Mouse (Mus musculus): ENCODE results near the gene Mta1. TPM values are rescaled to one million over a fixed set of nuclear protein-coding genes. Genes with fewer than 3 reads are reported as not detected.
A peak's percentile ranks its signal among the peaks of the same experiment; 100 is the strongest.

Gene Mta1
- polyA plus RNA-seq, 1 experiment from 2014 or later, result 17.2 TPM

DNA sequence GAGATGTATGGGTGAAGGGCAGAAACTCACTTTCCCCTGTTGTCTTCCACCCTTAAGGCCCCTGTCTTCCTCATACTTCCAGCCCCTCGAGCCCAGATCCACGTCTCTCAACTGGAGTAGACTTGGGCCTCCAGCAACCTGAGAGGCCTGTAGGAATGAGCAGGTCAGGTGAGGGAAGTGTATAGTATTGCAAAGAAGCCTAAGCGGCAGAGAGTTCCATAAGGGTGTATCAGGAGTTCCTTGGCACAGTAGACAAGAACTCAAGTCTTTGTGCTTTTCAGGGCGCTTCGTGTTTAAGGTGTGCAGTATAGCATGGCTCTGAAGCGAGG is 56.6 kb downstream of the Mta1 start:
- Histone ChIP-seq H3K9me3 (no peaks in the 10 kb centered on the region), H3K4me2 (peak overlapping the region; percentile 86), H3K9ac (peak overlapping the region; percentile 36; the same call in 1 of the 2 replicates), H3K36me3 (replicated peaks) (no peaks in the 10 kb centered on the region), H3K4me1 (peaks cover 26% of the 10 kb centered on the region), H3K4me3 (peak overlapping the region; percentile 61), H3K27me3 (replicated peaks) (peaks cover 26% of the 10 kb centered on the region; the same call in 1 of the 2 replicates), H3K27ac (peak overlapping the region; percentile 74; the same call in 1 of the 2 replicates)
- ATAC-seq (replicated peaks), result no peak
- 81% methylated on average over 6 of the region's 6 CpGs for WGBS

- H3K4me3 ChIP-seq, result peak overlapping the region; percentile 61
- H3K27me3 ChIP-seq (replicated peaks), result peaks cover 26% of the 10 kb centered on the region; the same call in 1 of the 2 replicates
- peaks cover 26% of the 10 kb centered on the region for H3K4me1 ChIP-seq
- WGBS, result 3% methylated on average over 32 of the region's 32 CpGs
- H3K27ac ChIP-seq, result peak overlapping the region; percentile 74
- ATAC-seq (replicated peaks), result peak; percentile 15
- H3K9me3 ChIP-seq, result no peaks in the 10 kb centered on the region
- peak overlapping the region; percentile 86 for H3K4me2 ChIP-seq
- H3K36me3 ChIP-seq (replicated peaks), result no peaks in the 10 kb centered on the region
- H3K9ac ChIP-seq, result peak overlapping the region; percentile 36
Measured at GRCm38 (mm10) chr12:113155076-113155771, 57.1 kb downstream of the Mta1 start.

- Histone ChIP-seq H3K36me3 (replicated peaks) (no peaks in the 10 kb centered on the region), H3K27ac (peak within 1 kb of the TSS; percentile 74), H3K4me3 (peak within 1 kb of the TSS; percentile 61), H3K4me1 (peaks cover 26% of the 10 kb centered on the region), H3K9me3 (no peaks in the 10 kb centered on the region), H3K9ac (peak within 1 kb of the TSS; percentile 36), H3K4me2 (peak within 1 kb of the TSS; percentile 86), H3K27me3 (replicated peaks) (peaks cover 19% of the 10 kb centered on the region; the same call in 1 of the 2 replicates)
- peak; percentile 96 for ATAC-seq (replicated peaks)
- WGBS, result under 1% methylated on average over 45 of the region's 46 CpGs
Measured at GRCm38 (mm10) chr12:113155887-113156539, 57.9 kb downstream of the Mta1 start, which contains the start of gene Tedc1. Gene Tedc1, plus strand, starts transcription at chr12:113156421.

- 0% methylated on average over 23 of the region's 23 CpGs for WGBS
- no peak for ATAC-seq (replicated peaks)
Measured at GRCm38 (mm10) chr12:113156540-113156929, 58.5 kb downstream of the Mta1 start.

GRCm38 (mm10) chr12:113157002-113157401 is 58.9 kb downstream of the Mta1 start:
- Histone ChIP-seq H3K27me3 (replicated peaks) (0 out of 2 replicates have a peak, but pooled peaks cover 11% of the 10 kb centered on the region), H3K36me3 (replicated peaks) (no peaks in the 10 kb centered on the region), H3K27ac (no peak overlapping the region), H3K9ac (peak overlapping the region; percentile 33; the same call in 1 of the 2 replicates), H3K4me2 (peak overlapping the region; percentile 86), H3K9me3 (no peaks in the 10 kb centered on the region), H3K4me3 (peak overlapping the region; percentile 61), H3K4me1 (peaks cover 20% of the 10 kb centered on the region)
- no peak for ATAC-seq (replicated peaks)
- 25% methylated on average over 8 of the region's 8 CpGs for WGBS

More at GRCm38 (mm10) chr12:113156540-113156929, 58.5 kb downstream of the Mta1 start:
- Histone ChIP-seq H3K4me2 (peak overlapping the region; percentile 86), H3K4me3 (peak overlapping the region; percentile 61), H3K9me3 (no peaks in the 10 kb centered on the region), H3K27ac (no peak overlapping the region), H3K27me3 (replicated peaks) (0 out of 2 replicates have a peak, but pooled peaks cover 13% of the 10 kb centered on the region), H3K36me3 (replicated peaks) (no peaks in the 10 kb centered on the region), H3K9ac (peak overlapping the region; percentile 33; the same call in 1 of the 2 replicates), H3K4me1 (peaks cover 25% of the 10 kb centered on the region)

DNA sequence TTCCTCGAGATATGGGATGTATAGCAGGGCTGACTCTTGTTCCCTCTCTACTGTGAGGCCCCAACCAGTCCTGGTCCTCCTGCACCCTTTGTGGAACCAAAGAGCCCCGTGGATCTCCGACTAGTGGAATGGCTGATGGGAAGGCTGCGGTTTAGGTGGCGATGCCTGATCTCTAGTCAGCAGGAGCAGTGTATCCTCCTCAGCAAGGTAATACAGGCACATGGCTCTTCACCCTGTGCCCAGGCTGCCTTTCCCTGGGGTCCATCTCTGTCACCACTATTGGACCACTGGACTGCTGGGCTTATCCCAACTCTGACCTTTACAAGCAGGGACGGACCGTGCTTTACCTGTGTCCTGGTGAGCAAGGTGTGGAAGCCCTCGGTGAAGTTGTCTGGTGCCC is 59.4 kb downstream of the Mta1 start:
- H3K4me2 ChIP-seq, result peak overlapping the region; percentile 86; the same call in 1 of the 2 replicates
- H3K4me1 ChIP-seq, result peaks cover 19% of the 10 kb centered on the region
- H3K9ac ChIP-seq, result no peak overlapping the region
- H3K27ac ChIP-seq, result no peak overlapping the region
- H3K9me3 ChIP-seq, result no peaks in the 10 kb centered on the region
- no peak overlapping the region for H3K4me3 ChIP-seq
- no peaks in the 10 kb centered on the region for H3K36me3 ChIP-seq (replicated peaks)
- ATAC-seq (replicated peaks), result no peak
- H3K27me3 ChIP-seq (replicated peaks), result 0 out of 2 replicates have a peak, but pooled peaks cover 6% of the 10 kb centered on the region
- 90% methylated on average over 8 of the region's 8 CpGs for WGBS

- no peak overlapping the region for H3K4me2 ChIP-seq
- WGBS, result 95% methylated on average over 8 of the region's 8 CpGs
- no peak overlapping the region for H3K4me3 ChIP-seq
- ATAC-seq (replicated peaks), result no peak
- H3K9me3 ChIP-seq, result no peaks in the 10 kb centered on the region
- H3K27me3 ChIP-seq (replicated peaks), result 0 out of 2 replicates have a peak, but pooled peaks cover 4% of the 10 kb centered on the region
- H3K36me3 ChIP-seq (replicated peaks), result no peaks in the 10 kb centered on the region
- peaks cover 19% of the 10 kb centered on the region for H3K4me1 ChIP-seq
- no peak overlapping the region for H3K27ac ChIP-seq
- H3K9ac ChIP-seq, result no peak overlapping the region
Measured at GRCm38 (mm10) chr12:113157971-113158370, 59.9 kb downstream of the Mta1 start.

DNA sequence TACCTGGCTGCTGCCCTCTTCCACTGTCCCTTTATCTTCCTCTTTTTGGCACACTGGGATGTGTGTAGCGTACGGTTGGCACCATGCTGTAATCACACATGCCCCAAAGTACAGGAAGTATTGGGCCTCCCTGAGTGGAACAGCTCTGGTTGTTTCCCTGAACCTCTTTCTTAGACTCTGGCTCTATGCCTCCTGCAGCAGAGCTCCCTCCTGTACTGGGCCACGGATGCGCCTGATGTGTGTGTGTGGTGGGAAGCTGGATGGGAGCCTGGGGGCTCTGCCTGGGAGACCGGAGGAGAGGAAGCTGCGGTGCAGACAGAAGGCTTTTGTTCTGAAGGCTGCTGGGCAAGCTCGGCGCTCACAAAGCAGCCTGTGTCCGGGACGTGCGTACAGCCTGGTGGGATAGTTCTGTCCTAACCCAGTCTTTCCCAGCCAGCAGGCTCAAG is 65.5 kb downstream of the Mta1 start:
- no peaks in the 10 kb centered on the region for H3K9me3 ChIP-seq
- peak; percentile 78 for ATAC-seq (replicated peaks)
- H3K4me3 ChIP-seq, result no peak overlapping the region
- no peaks in the 10 kb centered on the region for H3K27me3 ChIP-seq (replicated peaks)
- WGBS, result 68% methylated on average over 11 of the region's 11 CpGs
- H3K9ac ChIP-seq, result no peak overlapping the region
- H3K4me1 ChIP-seq, result no peaks in the 10 kb centered on the region
- peak overlapping the region; percentile 75 for H3K27ac ChIP-seq
- H3K4me2 ChIP-seq, result no peak overlapping the region
- no peaks in the 10 kb centered on the region for H3K36me3 ChIP-seq (replicated peaks)

- H3K27ac ChIP-seq, result no peak overlapping the region
- H3K4me2 ChIP-seq, result no peak overlapping the region
- ATAC-seq (replicated peaks), result no peak
- 81% methylated on average over 9 of the region's 9 CpGs for WGBS
- no peaks in the 10 kb centered on the region for H3K27me3 ChIP-seq (replicated peaks)
- H3K9me3 ChIP-seq, result no peaks in the 10 kb centered on the region
- H3K9ac ChIP-seq, result no peak overlapping the region
- H3K4me3 ChIP-seq, result no peak overlapping the region
- H3K36me3 ChIP-seq (replicated peaks), result no peaks in the 10 kb centered on the region
- H3K4me1 ChIP-seq, result no peaks in the 10 kb centered on the region
Measured at GRCm38 (mm10) chr12:113168031-113168536, 70.0 kb downstream of the Mta1 start.

- Histone ChIP-seq H3K4me1 (no peaks in the 10 kb centered on the region), H3K9ac (no peak overlapping the region), H3K4me3 (no peak overlapping the region), H3K27ac (no peak overlapping the region), H3K36me3 (replicated peaks) (no peaks in the 10 kb centered on the region), H3K9me3 (no peaks in the 10 kb centered on the region), H3K4me2 (no peak overlapping the region), H3K27me3 (replicated peaks) (no peaks in the 10 kb centered on the region)
- WGBS, result 90% methylated on average over 18 of the region's 18 CpGs
- ATAC-seq (replicated peaks), result no peak
Measured at GRCm38 (mm10) chr12:113176960-113177725, 79.1 kb downstream of the Mta1 start.

GRCm38 (mm10) chr12:113181020-113181419 is 82.9 kb downstream of the Mta1 start:
- Histone ChIP-seq H3K4me1 (peaks cover 8% of the 10 kb centered on the region), H3K27me3 (replicated peaks) (no peaks in the 10 kb centered on the region), H3K36me3 (replicated peaks) (no peaks in the 10 kb centered on the region), H3K4me2 (no peak overlapping the region), H3K9ac (no peak overlapping the region), H3K27ac (no peak overlapping the region), H3K4me3 (no peak overlapping the region), H3K9me3 (no peaks in the 10 kb centered on the region)
- no peak for ATAC-seq (replicated peaks)
- 72% methylated on average over 4 of the region's 4 CpGs for WGBS

GRCm38 (mm10) chr12:113184945-113185344 is 86.9 kb downstream of the Mta1 start:
- no peak overlapping the region for H3K4me3 ChIP-seq
- 63% methylated on average over 5 of the region's 5 CpGs for WGBS
- H3K36me3 ChIP-seq (replicated peaks), result peaks cover 16% of the 10 kb centered on the region
- no peak overlapping the region for H3K9ac ChIP-seq
- H3K4me2 ChIP-seq, result peak overlapping the region; percentile 79
- no peak for ATAC-seq (replicated peaks)
- H3K9me3 ChIP-seq, result no peaks in the 10 kb centered on the region
- peak overlapping the region; percentile 68; the same call in 1 of the 2 replicates for H3K27ac ChIP-seq
- no peaks in the 10 kb centered on the region for H3K27me3 ChIP-seq (replicated peaks)
- H3K4me1 ChIP-seq, result peaks cover 31% of the 10 kb centered on the region

Measured in midbrain, embryonic 15.5 days (tissue).